Mouse (Mus musculus) hindbrain, embryonic 12.5 days (tissue): Measurements from ENCODE around the gene Fam181a. TPM values are rescaled to one million over a fixed set of nuclear protein-coding genes. Genes with fewer than 3 reads are reported as not detected.

ENCODE experiments used
- ATAC-seq: fragments of 200-750 bp; cut with Nextera tagmentation; 2 replicates; pipeline ENCODE4 v1.8.0; 2017; ENCODE audit warnings: moderate TSS enrichment; ENCODE audit not compliant: low FRiP score
- H3K27ac ChIP-seq: fragments of 300-500 bp; sonication (generic); 2 replicates; pipeline ENCODE4 v1.5.1; 2016; ENCODE audit warnings: mild to moderate bottlenecking
- H3K27me3 ChIP-seq: fragments of 300-500 bp; sonication (generic); 2 replicates; pipeline ENCODE4 v1.6.1; 2016; ENCODE audit warnings: mild to moderate bottlenecking
- H3K36me3 ChIP-seq: fragments of 300-500 bp; sonication (generic); 2 replicates; pipeline ENCODE4 v1.6.1; 2016; ENCODE audit warnings: mild to moderate bottlenecking
- H3K4me1 ChIP-seq: fragments of 300-500 bp; sonication (generic); 2 replicates; pipeline ENCODE4 v1.6.1; 2016
- H3K4me2 ChIP-seq: fragments of 300-500 bp; sonication (generic); replicated peaks from 2 replicates; pipeline ENCODE4 v1.6.1; 2016; ENCODE audit warnings: mild to moderate bottlenecking
- H3K4me3 ChIP-seq: fragments of 300-500 bp; sonication (generic); 2 replicates; pipeline ENCODE4 v1.5.1; 2016; ENCODE audit warnings: mild to moderate bottlenecking
- H3K9ac ChIP-seq: fragments of 300-500 bp; sonication (generic); 2 replicates; pipeline ENCODE4 v1.6.1; 2016; ENCODE audit warnings: mild to moderate bottlenecking, moderate library complexity
- H3K9me3 ChIP-seq: fragments of 300-500 bp; sonication (generic); replicated peaks from 2 replicates; pipeline ENCODE4 v1.6.1; 2016; ENCODE audit warnings: mild to moderate bottlenecking
- WGBS: fragments of 180-500 bp; shearing (Covaris S2); methylation state at CpG from one replicate; pipeline ENCODE4 v1.1.7; 2016; 5-methylcytosine and 5-hydroxymethylcytosine counted together
- polyA plus RNA-seq: library from polyadenylated mRNA; unstranded; fragments of >200 nt; fragmentation: Nextera tagmentation; extraction: Ambion mirVana; gene quantifications from 2 replicates; pipeline ENCODE4 v1.2.1, GENCODE M21; 2016

The Fam181a gene
- polyA plus RNA-seq: 13.6 and 14.4 TPM in 2 replicates

DNA sequence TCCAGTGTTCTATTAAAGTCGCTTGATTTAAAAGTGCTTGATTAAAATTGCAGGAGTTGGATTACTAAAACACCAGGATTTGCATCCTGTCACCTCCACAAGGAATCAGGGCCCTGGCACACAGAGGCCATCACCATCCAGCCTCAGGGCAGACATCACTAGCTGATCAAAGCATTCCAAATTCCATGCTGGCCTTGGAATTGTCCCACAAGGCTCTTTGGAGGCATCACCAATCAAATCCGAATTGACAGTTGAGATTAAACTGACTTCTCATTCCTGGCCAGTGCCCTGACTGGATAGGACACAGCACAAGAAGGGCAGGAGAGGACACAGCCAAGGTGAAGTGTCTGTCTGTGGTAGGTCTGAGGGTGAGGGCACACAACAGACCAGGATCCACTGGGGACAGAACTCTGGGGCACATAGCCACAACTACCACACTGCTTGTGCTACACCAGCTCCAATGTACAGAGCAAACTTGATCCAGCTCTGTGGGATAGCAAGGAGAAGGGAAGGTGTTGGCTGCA lies at the start of gene Fam181a:
TSS of gene Fam181a (plus strand) at position 232 of the 524 bp plus-strand sequence.
- Histone ChIP-seq H3K36me3 (no peaks in the 10 kb centered on the region), H3K27me3 (peaks cover 26% of the 10 kb centered on the region), H3K4me1 (peaks cover 43% of the 10 kb centered on the region), H3K4me2 (no peak within 1 kb of the TSS), H3K9me3 (no peaks in the 10 kb centered on the region), H3K9ac (no peak within 1 kb of the TSS), H3K27ac (no peak within 1 kb of the TSS), H3K4me3 (no peak within 1 kb of the TSS)
- ATAC-seq: no peak
- 68% methylated on average over 2 of the region's 2 CpGs for WGBS

DNA sequence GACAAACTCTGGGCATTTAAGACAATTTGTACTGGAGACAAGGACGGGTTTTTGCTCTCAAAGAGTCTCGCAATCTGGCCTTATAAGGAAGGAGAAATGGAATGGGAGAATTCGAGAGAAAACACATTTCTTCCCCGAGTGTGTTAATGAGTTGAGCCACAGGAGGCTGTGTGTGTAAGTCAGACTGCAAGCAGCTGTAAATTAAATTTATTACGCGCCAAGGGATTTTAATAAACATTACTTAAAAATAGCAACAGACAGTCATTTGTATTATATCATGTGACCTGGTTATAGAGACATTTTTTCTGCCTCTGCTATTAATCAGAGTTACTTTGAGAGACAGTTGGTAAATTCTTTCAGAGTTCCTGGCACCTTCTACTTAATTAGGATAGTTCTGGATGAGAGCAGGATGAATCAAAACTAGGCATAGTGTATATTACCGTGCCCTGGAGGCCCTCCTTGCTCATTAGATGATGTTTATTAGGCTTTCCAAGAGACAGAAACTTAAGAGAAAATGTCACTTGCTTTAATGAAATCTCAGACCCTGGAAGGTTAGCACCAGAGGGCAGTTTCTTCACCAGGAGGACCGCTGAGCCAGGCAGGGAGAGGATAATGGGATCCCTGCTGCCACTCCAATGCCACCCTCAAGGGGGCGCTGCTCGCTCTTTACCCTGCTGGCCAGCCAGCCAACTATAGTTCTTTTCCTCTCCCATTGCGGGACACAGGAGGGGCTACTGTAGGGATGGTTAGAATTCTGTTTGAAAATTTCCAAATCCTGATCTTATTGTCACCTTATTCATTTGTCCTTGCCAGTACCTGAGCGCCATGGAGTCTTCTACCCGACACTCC lies 48.5 kb upstream of the Fam181a start:
- no peaks in the 10 kb centered on the region for H3K9me3 ChIP-seq
- H3K4me2 ChIP-seq: no peak overlapping the region
- no peaks in the 10 kb centered on the region for H3K36me3 ChIP-seq
- no peak overlapping the region for H3K4me3 ChIP-seq
- no peak for ATAC-seq
- H3K4me1 ChIP-seq: no peaks in the 10 kb centered on the region
- no peaks in the 10 kb centered on the region for H3K27me3 ChIP-seq
- no peak overlapping the region for H3K9ac ChIP-seq
- WGBS: 62% methylated on average over 13 of the region's 13 CpGs
- no peak overlapping the region for H3K27ac ChIP-seq

DNA sequence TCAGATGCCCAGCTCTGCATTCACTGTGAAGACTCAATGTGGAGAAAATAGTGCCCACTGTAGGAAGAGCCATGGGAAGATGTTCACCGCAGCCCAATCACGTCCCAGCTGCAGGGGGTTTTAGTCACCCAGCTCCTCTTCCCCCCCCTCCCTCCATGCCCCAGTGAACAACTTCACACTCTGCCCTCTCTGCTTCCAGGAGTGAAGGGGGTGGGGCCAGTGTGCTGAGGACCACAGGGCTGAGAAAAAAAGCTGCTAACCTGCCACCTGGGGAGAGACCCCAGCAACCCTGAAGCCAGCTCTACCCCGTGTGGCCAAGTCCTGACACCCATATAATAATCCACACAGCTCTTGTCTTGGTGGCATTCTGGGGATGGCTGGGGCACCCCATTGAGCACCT lies 44.2 kb upstream of the Fam181a start:
- Histone ChIP-seq H3K9ac (no peak overlapping the region), H3K9me3 (no peaks in the 10 kb centered on the region), H3K27ac (no peak overlapping the region), H3K4me2 (no peak overlapping the region), H3K4me1 (no peaks in the 10 kb centered on the region), H3K36me3 (no peaks in the 10 kb centered on the region), H3K4me3 (no peak overlapping the region), H3K27me3 (no peaks in the 10 kb centered on the region)
- ATAC-seq: no peak
- 36% methylated on average over 3 of the region's 3 CpGs for WGBS

DNA sequence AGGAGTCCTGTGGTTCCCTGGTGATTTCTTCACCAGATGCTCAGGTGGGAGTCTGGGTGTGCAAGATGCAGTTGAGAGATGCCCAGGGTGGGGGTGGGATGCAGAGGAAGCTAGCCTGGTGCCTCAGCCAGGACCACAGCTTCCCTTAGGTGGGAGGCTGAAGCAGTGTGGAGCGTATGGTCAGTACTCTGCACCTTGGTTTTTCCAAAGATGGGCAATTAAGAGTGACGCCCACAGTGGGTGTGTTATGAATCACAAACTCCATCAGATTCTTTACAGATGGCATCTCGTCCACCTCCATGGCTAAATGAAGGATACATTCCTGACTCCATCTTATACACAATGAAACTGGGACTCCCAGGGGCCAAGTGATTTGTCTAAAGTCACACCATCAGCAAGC lies 38.6 kb upstream of the Fam181a start:
- Histone ChIP-seq H3K9ac (no peak overlapping the region), H3K36me3 (no peaks in the 10 kb centered on the region), H3K4me3 (no peak overlapping the region), H3K4me2 (no peak overlapping the region), H3K4me1 (no peaks in the 10 kb centered on the region), H3K27me3 (no peaks in the 10 kb centered on the region), H3K9me3 (no peaks in the 10 kb centered on the region), H3K27ac (no peak overlapping the region)
- WGBS: 95% methylated on average over 3 of the region's 3 CpGs
- ATAC-seq: no peak

DNA sequence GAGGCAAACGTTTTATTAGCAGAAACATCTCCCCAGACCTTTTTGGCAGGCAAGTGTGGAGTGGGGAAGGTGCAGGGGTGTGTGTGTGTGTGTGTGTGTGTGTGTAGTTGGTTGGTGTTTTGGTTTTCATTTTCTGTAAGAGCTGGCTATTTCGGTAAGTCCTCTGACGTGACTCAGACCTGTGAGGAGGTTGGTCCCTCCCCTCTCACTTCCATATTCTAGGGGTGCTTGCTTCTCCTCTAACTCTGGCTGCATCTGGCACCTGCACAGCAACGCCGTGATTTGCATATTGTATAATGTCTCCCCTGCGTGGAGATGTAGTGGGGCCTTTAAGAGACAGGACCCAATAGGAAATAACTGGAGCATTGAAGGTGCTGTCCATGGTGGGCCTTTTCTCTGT lies 37.7 kb upstream of the Fam181a start:
- Histone ChIP-seq H3K4me2 (no peak overlapping the region), H3K9me3 (peaks cover 8% of the 10 kb centered on the region; the same call in 1 of the 2 replicates), H3K36me3 (no peaks in the 10 kb centered on the region), H3K9ac (no peak overlapping the region), H3K4me1 (no peaks in the 10 kb centered on the region), H3K27ac (no peak overlapping the region), H3K27me3 (no peaks in the 10 kb centered on the region), H3K4me3 (no peak overlapping the region)
- ATAC-seq: no peak
- WGBS: 68% methylated on average over 6 of the region's 6 CpGs

DNA sequence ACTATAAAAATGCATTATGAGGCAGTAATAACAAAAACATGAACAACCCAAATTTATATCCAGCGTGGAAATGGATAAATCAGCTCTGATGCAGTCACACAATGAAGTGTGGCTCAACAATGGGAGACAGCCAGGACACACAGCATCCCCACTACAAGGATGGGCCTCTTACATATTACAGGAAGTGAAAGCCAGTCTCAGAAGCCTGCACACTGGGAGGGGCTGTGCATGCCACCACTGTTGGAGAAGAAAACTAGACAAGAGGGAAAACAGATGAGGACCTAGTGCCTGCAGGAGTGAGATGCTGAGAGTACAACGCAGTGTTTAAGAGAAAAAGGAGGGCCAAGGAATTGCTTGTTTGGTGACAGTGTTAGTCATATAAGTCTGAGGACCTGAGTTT lies 37.0 kb upstream of the Fam181a start:
- no peaks in the 10 kb centered on the region for H3K36me3 ChIP-seq
- H3K4me2 ChIP-seq: no peak overlapping the region
- 92% methylated on average over 2 of the region's 2 CpGs for WGBS
- H3K4me1 ChIP-seq: no peaks in the 10 kb centered on the region
- H3K9ac ChIP-seq: no peak overlapping the region
- H3K4me3 ChIP-seq: no peak overlapping the region
- H3K27ac ChIP-seq: no peak overlapping the region
- H3K27me3 ChIP-seq: no peaks in the 10 kb centered on the region
- no peak for ATAC-seq
- H3K9me3 ChIP-seq: peaks cover 9% of the 10 kb centered on the region; the same call in 1 of the 2 replicates

DNA sequence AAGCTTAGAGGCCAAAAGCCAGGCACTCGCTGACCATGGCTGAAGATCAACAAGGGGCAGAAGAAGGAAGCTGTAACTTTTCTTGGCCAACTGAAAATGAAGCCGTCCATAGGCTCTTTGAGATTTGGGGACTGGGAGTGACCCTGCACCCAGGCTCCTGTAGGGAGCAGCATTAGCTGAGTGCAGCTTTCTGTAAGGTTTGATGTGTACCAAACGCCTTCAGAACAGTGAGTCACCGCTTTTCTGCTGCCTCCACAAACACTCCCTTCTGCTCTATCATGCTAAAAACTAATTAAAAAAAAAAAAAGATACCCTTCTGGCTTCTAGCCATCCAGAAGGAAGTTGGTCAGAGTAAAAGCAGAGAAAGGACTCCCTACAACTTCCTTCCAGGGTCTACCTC lies 34.4 kb upstream of the Fam181a start:
- Histone ChIP-seq H3K27me3 (no peaks in the 10 kb centered on the region), H3K4me3 (no peak overlapping the region), H3K9ac (no peak overlapping the region), H3K36me3 (no peaks in the 10 kb centered on the region), H3K4me1 (no peaks in the 10 kb centered on the region), H3K27ac (no peak overlapping the region), H3K9me3 (peaks cover 9% of the 10 kb centered on the region; the same call in 1 of the 2 replicates), H3K4me2 (no peak overlapping the region)
- no peak for ATAC-seq
- 82% methylated on average over 4 of the region's 4 CpGs for WGBS

DNA sequence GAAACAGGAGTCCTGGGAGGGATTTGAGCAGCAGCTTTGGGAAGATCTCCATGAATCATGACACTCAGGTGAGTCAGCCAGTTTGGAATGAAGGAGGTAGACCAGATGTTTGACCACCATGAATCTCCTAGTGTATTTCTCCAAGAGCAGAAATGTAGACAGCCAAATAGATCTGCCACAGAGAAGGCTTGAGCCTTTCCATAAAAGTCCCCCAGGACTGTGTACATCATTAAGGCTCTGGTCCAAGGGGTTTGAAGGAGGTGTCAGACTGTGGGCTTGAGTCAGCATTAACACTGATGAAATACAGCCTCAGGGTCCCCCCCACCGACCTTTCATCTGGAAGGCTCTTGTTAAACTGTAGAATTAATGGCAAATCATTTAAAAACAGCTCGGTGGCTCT lies 29.3 kb upstream of the Fam181a start:
- H3K4me3 ChIP-seq: no peak overlapping the region
- H3K36me3 ChIP-seq: no peaks in the 10 kb centered on the region
- no peak for ATAC-seq
- WGBS: 75% methylated on average over 2 of the region's 2 CpGs
- H3K27me3 ChIP-seq: no peaks in the 10 kb centered on the region
- H3K9me3 ChIP-seq: peaks cover 9% of the 10 kb centered on the region; the same call in 1 of the 2 replicates
- H3K9ac ChIP-seq: no peak overlapping the region
- H3K4me1 ChIP-seq: no peaks in the 10 kb centered on the region
- H3K4me2 ChIP-seq: no peak overlapping the region
- no peak overlapping the region for H3K27ac ChIP-seq

DNA sequence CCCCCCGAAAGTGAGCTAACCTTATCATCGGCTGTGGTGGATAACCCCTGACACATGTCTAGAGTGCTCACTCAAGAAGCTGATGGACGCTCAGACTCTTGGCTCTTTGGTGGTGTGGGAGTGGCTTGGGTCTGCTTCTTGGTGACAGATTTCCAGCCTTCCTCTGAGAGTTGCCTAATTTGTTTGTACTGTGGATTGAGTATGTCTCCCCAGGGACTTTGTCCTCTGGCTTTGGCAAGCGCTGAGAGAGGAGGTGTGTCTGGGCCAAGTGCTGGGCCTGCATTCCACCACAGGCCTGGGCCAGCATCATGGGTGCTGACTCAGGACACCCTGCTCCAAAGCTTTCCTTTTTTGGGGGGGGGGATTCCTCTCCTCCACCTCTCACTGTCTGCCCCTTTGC lies 28.9 kb upstream of the Fam181a start:
- 69% methylated on average over 4 of the region's 4 CpGs for WGBS
- Histone ChIP-seq H3K4me2 (no peak overlapping the region), H3K27me3 (no peaks in the 10 kb centered on the region), H3K9me3 (peaks cover 9% of the 10 kb centered on the region; the same call in 1 of the 2 replicates), H3K4me1 (no peaks in the 10 kb centered on the region), H3K36me3 (no peaks in the 10 kb centered on the region), H3K27ac (no peak overlapping the region), H3K9ac (no peak overlapping the region), H3K4me3 (no peak overlapping the region)
- ATAC-seq: no peak

DNA sequence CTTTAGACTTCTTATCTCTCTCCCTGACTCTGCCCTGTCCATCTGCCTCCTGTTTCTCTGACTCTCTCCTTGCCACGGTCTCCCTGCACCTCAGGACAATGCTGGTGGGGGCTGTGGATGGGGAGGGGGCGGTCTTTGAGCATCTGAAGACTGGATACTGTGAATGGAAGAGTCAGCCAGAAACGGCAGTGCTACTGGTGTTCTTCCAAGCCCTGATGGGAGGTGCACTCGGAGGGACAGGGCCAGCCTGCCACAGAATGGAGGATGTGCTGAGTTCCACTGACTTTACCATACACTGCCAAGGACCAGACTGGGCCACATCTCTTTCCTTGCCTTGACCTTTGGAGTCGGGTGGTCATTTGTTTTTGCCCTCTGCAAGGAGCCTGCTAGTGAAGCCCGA lies 27.8 kb upstream of the Fam181a start:
- no peak for ATAC-seq
- H3K9ac ChIP-seq: no peak overlapping the region
- H3K4me2 ChIP-seq: no peak overlapping the region
- no peak overlapping the region for H3K4me3 ChIP-seq
- no peaks in the 10 kb centered on the region for H3K27me3 ChIP-seq
- peaks cover 1% of the 10 kb centered on the region; the same call in 1 of the 2 replicates for H3K9me3 ChIP-seq
- 66% methylated on average over 6 of the region's 6 CpGs for WGBS
- no peaks in the 10 kb centered on the region for H3K4me1 ChIP-seq
- H3K27ac ChIP-seq: no peak overlapping the region
- H3K36me3 ChIP-seq: no peaks in the 10 kb centered on the region

DNA sequence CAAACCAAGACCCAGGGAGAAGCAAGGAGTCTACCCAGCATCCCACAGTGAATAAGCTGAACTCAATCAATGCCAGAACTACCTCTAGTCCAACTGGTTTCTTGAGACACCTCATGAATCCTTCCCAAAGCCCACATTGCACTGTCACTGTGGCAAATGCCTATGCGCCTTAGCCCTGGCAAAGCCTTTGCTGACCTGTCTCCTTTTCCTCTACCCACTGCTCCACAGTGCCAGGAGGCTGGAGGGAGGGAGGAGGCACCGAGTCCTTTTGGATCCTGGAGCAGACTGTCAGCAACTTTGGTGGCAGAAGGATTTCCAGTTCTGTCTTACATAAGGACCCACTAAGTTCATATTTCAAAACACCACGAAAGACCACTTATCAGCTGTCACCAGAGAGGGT lies 27.4 kb upstream of the Fam181a start:
- no peak for ATAC-seq
- H3K4me2 ChIP-seq: no peak overlapping the region
- no peak overlapping the region for H3K27ac ChIP-seq
- H3K4me3 ChIP-seq: no peak overlapping the region
- WGBS: 83% methylated on average over 3 of the region's 3 CpGs
- H3K27me3 ChIP-seq: no peaks in the 10 kb centered on the region
- no peaks in the 10 kb centered on the region for H3K36me3 ChIP-seq
- H3K9me3 ChIP-seq: no peaks in the 10 kb centered on the region
- H3K4me1 ChIP-seq: no peaks in the 10 kb centered on the region
- H3K9ac ChIP-seq: no peak overlapping the region

DNA sequence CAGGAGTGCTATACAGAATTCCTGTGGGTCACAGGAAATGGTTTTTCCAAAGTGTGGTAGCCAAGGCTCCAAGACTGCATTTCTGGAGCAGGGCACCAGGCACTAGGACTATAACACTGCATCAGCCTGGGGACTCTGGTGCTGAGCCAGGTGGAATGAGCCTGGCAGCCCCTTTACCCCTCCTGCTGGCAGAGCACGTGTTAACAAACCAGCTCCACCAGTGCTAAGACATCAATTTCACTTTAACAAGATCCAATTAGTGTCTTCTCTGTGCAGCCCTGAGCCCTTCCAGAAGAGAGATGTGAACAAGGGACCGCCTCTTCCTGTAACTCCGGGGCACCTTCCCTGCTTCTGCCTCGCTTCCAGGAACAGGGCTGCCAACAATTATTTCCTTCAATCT lies 23.5 kb upstream of the Fam181a start:
- 72% methylated on average over 4 of the region's 4 CpGs for WGBS

DNA sequence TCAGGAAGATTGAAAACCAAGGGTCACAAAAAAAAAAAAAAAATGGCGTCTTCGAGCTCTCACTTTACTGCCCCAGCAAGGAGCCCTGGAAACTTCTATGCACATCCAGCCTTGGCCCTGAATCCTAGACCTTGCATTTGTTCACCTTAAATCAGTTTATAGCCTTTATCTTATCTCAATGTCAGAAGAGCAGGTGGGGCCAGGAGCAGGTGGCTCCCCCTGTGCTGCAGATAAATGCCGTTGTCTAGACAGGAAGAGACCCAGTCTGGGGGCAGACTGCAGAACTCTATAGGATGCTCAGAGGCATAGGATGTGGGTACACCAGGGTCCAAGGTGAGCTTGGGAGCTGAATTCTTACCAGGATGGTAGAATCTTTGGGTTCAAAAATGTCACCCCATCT lies 18.4 kb upstream of the Fam181a start:
- Histone ChIP-seq H3K9ac (no peak overlapping the region), H3K27me3 (no peaks in the 10 kb centered on the region), H3K9me3 (no peaks in the 10 kb centered on the region), H3K4me1 (peaks cover 9% of the 10 kb centered on the region; the same call in 1 of the 2 replicates), H3K4me3 (no peak overlapping the region), H3K36me3 (no peaks in the 10 kb centered on the region), H3K27ac (no peak overlapping the region), H3K4me2 (no peak overlapping the region)
- WGBS: 94% methylated on average over 3 of the region's 3 CpGs
- ATAC-seq: no peak

More for the DNA sequence above, 23.5 kb upstream of the Fam181a start:
- Histone ChIP-seq H3K9me3 (no peaks in the 10 kb centered on the region), H3K27ac (no peak overlapping the region), H3K27me3 (no peaks in the 10 kb centered on the region), H3K4me2 (no peak overlapping the region), H3K4me1 (peaks cover 6% of the 10 kb centered on the region; the same call in 1 of the 2 replicates), H3K36me3 (no peaks in the 10 kb centered on the region), H3K9ac (no peak overlapping the region), H3K4me3 (no peak overlapping the region)
- no peak; the same call in 1 of the 2 replicates for ATAC-seq
